7 mouse cellular contexts compared by ENCODE assay signal in the genomic region with DNA sequence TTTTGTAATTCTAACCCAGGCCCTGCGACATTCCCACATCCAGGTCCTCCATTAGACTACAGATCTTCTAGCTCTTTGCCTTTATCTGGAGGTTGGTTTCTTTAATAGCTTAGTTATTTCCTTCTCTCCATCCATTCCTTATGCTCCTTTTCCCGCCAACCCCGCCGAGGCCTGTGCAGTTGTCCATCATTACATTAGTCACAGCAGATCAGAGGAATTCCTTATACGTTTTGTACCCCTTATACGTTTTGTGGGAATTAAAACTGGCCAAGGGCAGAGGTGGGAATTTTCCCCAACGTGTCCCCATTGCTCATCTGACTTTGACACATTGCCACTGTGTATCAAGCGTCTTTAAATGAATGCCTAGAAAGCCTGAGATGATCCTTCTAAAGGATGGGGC. TPM values are rescaled to one million over a fixed set of nuclear protein-coding genes. Genes with fewer than 3 reads are reported as not detected.
DNase-seq lines count a peak whose midpoint lies in the region; ATAC-seq and TF ChIP-seq lines count a peak whose summit lies in the region.

No protein-coding gene starts in this region.

- H3K4me1 ChIP-seq in lung, embryonic 15.5 days, result peaks cover 17% of the 10 kb centered on the region
- peaks cover 3% of the 10 kb centered on the region for H3K4me1 ChIP-seq in embryonic fibroblast, embryonic 13.5 days (ENCODE audit: control insufficient read depth, insufficient read depth, low read length)
- peaks cover 15% of the 10 kb centered on the region for H3K4me1 ChIP-seq in intestine, embryonic 16.5 days (ENCODE audit: control insufficient read depth, insufficient read depth, low read length)
- H3K4me1 ChIP-seq in neural tube, embryonic 14.5 days (ENCODE audit: control insufficient read depth, insufficient read depth, low read length), result peaks cover 5% of the 10 kb centered on the region

- 0 out of 2 replicates have a peak overlapping the region, but pooled peaks have one; percentile 47 for H3K9ac ChIP-seq in lung, embryonic 15.5 days
- H3K9ac ChIP-seq in intestine, embryonic 16.5 days (ENCODE audit: low read depth, low read length), result peak overlapping the region; percentile 55; the same call in 1 of the 2 replicates
- no peak overlapping the region for H3K9ac ChIP-seq in neural tube, embryonic 14.5 days (replicated peaks; ENCODE audit: low read depth, low read length)

- H3K27ac ChIP-seq in lung, embryonic 15.5 days, result no peak overlapping the region
- H3K27ac ChIP-seq in embryonic fibroblast, embryonic 13.5 days (ENCODE audit: insufficient read depth, low read length), result no peak overlapping the region
- H3K27ac ChIP-seq in intestine, embryonic 16.5 days (ENCODE audit: low read length), result no peak overlapping the region
- no peak overlapping the region for H3K27ac ChIP-seq in neural tube, embryonic 14.5 days (ENCODE audit: low read depth, low read length)

- H3K4me3 ChIP-seq in lung, embryonic 15.5 days, result peak overlapping the region; percentile 59
- peak overlapping the region; percentile 70 for H3K4me3 ChIP-seq in embryonic fibroblast, embryonic 13.5 days (ENCODE audit: insufficient read depth, low read length)
- H3K4me3 ChIP-seq in intestine, embryonic 16.5 days (ENCODE audit: low read length), result peak overlapping the region; percentile 75
- peak overlapping the region; percentile 68 for H3K4me3 ChIP-seq in neural tube, embryonic 14.5 days (ENCODE audit: low read depth, low read length)

- no peak for DNase-seq in lung, adult 18-20 months
- no peak for DNase-seq in frontal cortex, postnatal 25 days (ENCODE audit: low spot score in 2 of 2)
- DNase-seq in right cerebral cortex, adult 18-20 months, result no peak

- no peak for TF ChIP-seq POLR2A in embryonic fibroblast, embryonic 13.5 days (IDR thresholded peaks at IDR 0.05; ENCODE audit: low read depth, low read length)

- peak overlapping the region; percentile 57 for H3K4me2 ChIP-seq in lung, embryonic 15.5 days
- peak overlapping the region; percentile 79 for H3K4me2 ChIP-seq in intestine, embryonic 16.5 days (ENCODE audit: low read depth, low read length)
- peak overlapping the region; percentile 66 for H3K4me2 ChIP-seq in neural tube, embryonic 14.5 days (ENCODE audit: low read depth, low read length)

- no peaks in the 10 kb centered on the region for H3K27me3 ChIP-seq in lung, embryonic 15.5 days
- 0 out of 2 replicates have a peak, but pooled peaks cover 3% of the 10 kb centered on the region for H3K27me3 ChIP-seq in intestine, embryonic 16.5 days (replicated peaks; ENCODE audit: control insufficient read depth, insufficient read depth, low read length)
- H3K27me3 ChIP-seq in neural tube, embryonic 14.5 days (ENCODE audit: control insufficient read depth, insufficient read depth, low read length), result no peaks in the 10 kb centered on the region

- WGBS in lung, embryonic 15.5 days, result 44% methylated on average over 8 of the region's 8 CpGs
- WGBS in intestine, embryonic 16.5 days, result 50% methylated on average over 8 of the region's 8 CpGs
- 46% methylated on average over 8 of the region's 8 CpGs for WGBS in neural tube, embryonic 14.5 days

- peak; percentile 36; the same call in 1 of the 2 replicates for ATAC-seq in lung, embryonic 15.5 days (ENCODE audit: borderline replicate concordance, extremely low read depth, low FRiP score, low TSS enrichment)
- no peak; the same call in none of the 2 replicates for ATAC-seq in intestine, embryonic 16.5 days
- peak; percentile 52 for ATAC-seq in neural tube, embryonic 14.5 days (ENCODE audit: low read depth)

- TF ChIP-seq CTCF in embryonic fibroblast, embryonic 13.5 days (IDR thresholded peaks at IDR 0.05; ENCODE audit: borderline replicate concordance, insufficient read depth, low read length), result no peak

- H3K9me3 ChIP-seq in lung, embryonic 15.5 days, result no peaks in the 10 kb centered on the region
- no peaks in the 10 kb centered on the region for H3K9me3 ChIP-seq in intestine, embryonic 16.5 days (ENCODE audit: control insufficient read depth, low read length)
- no peaks in the 10 kb centered on the region for H3K9me3 ChIP-seq in neural tube, embryonic 14.5 days (ENCODE audit: control insufficient read depth, low read length)

- H3K36me3 ChIP-seq in lung, embryonic 15.5 days, result no peaks in the 10 kb centered on the region
- H3K36me3 ChIP-seq in intestine, embryonic 16.5 days (ENCODE audit: control insufficient read depth, insufficient read depth, low read length), result no peaks in the 10 kb centered on the region
- H3K36me3 ChIP-seq in neural tube, embryonic 14.5 days (ENCODE audit: control insufficient read depth, insufficient read depth, low read length), result no peaks in the 10 kb centered on the region

RNA-seq across cellular contexts. Expression of a gene that starts 0.3 kb away (rescaled TPM):
- 0.42 and 0.77 TPM in 2 replicates for polyA plus RNA-seq in lung, embryonic 15.5 days (2015; fragmentation: Nextera tagmentation; extraction: Ambion mirVana)
- polyA plus RNA-seq in embryonic fibroblast, embryonic 13.5 days (2011; ENCODE audit: insufficient read length, low read depth, missing spikeins), result not detected in 2 replicates
- polyA plus RNA-seq in intestine, embryonic 16.5 days (2015; fragmentation: Nextera tagmentation; extraction: Ambion mirVana), result not detected in 2 replicates
- 0.35 and 0.45 TPM in 2 replicates for polyA plus RNA-seq in neural tube, embryonic 14.5 days (2014; fragmentation: Nextera tagmentation; extraction: Ambion mirVana)

RNA-seq across cellular contexts. Expression of a gene that starts 0.6 kb away (rescaled TPM):
- polyA plus RNA-seq in lung, embryonic 15.5 days (2015; fragmentation: Nextera tagmentation; extraction: Ambion mirVana), result 50.0 and 56.4 TPM in 2 replicates
- polyA plus RNA-seq in embryonic fibroblast, embryonic 13.5 days (2011; ENCODE audit: insufficient read length, low read depth, missing spikeins), result 26.1 and 32.1 TPM in 2 replicates
- 66.6 and 71.7 TPM in 2 replicates for polyA plus RNA-seq in intestine, embryonic 16.5 days (2015; fragmentation: Nextera tagmentation; extraction: Ambion mirVana)
- 36.7 and 39.0 TPM in 2 replicates for polyA plus RNA-seq in neural tube, embryonic 14.5 days (2014; fragmentation: Nextera tagmentation; extraction: Ambion mirVana)

RNA-seq across cellular contexts. Expression of a gene that starts 39.3 kb away (rescaled TPM):
- not detected in 2 replicates for polyA plus RNA-seq in lung, embryonic 15.5 days (2015; fragmentation: Nextera tagmentation; extraction: Ambion mirVana)
- not detected in 2 replicates for polyA plus RNA-seq in embryonic fibroblast, embryonic 13.5 days (2011; ENCODE audit: insufficient read length, low read depth, missing spikeins)
- 0.07 TPM in 1 of 2 replicates, not detected in the other for polyA plus RNA-seq in intestine, embryonic 16.5 days (2015; fragmentation: Nextera tagmentation; extraction: Ambion mirVana)
- 0.27 and 0.84 TPM in 2 replicates for polyA plus RNA-seq in neural tube, embryonic 14.5 days (2014; fragmentation: Nextera tagmentation; extraction: Ambion mirVana)

RNA-seq across cellular contexts. Expression of a gene that starts 43.1 kb away (rescaled TPM):
- not detected in 2 replicates for polyA plus RNA-seq in lung, embryonic 15.5 days (2015; fragmentation: Nextera tagmentation; extraction: Ambion mirVana)
- polyA plus RNA-seq in embryonic fibroblast, embryonic 13.5 days (2011; ENCODE audit: insufficient read length, low read depth, missing spikeins), result not detected in 2 replicates
- not detected in 2 replicates for polyA plus RNA-seq in intestine, embryonic 16.5 days (2015; fragmentation: Nextera tagmentation; extraction: Ambion mirVana)
- polyA plus RNA-seq in neural tube, embryonic 14.5 days (2014; fragmentation: Nextera tagmentation; extraction: Ambion mirVana), result 0.63 TPM in 1 of 2 replicates, not detected in the other
